Mouse (Mus musculus) CD8-positive naive resting alpha-beta T cell, adult 2 months (primary cell): ENCODE data around the gene Hivep2.
A peak's percentile ranks its signal among the peaks of the same experiment; 100 is the strongest.

Experiments
- DNase-seq, 2 experiments: peaks; one replicate each; pipeline ENCODE4 v3.0.0; 2022; ENCODE audit warnings: low read depth in 2 of 2, low spot score in 2 of 2

Hivep2 gene

GRCm38 (mm10) chr10:14076880-14077279, 111.0 kb downstream of the Hivep2 start:
- DNase-seq: no peak

GRCm38 (mm10) chr10:14080830-14081229, 115.0 kb downstream of the Hivep2 start:
- no peak for DNase-seq

- DNase-seq: no peak
Measured at GRCm38 (mm10) chr10:14081824-14082223, 115.9 kb downstream of the Hivep2 start.

- no peak for DNase-seq
Measured at GRCm38 (mm10) chr10:14082275-14082674, 116.4 kb downstream of the Hivep2 start.

- DNase-seq: peak; percentile 11 to 16
Measured at GRCm38 (mm10) chr10:14085241-14085659, 119.4 kb downstream of the Hivep2 start.

- DNase-seq: peak; percentile 43 to 53
Measured at GRCm38 (mm10) chr10:14085882-14086515, 120.1 kb downstream of the Hivep2 start.

- DNase-seq: no peak
Measured at GRCm38 (mm10) chr10:14087316-14087715, 121.4 kb downstream of the Hivep2 start.

GRCm38 (mm10) chr10:14089488-14089887, 123.6 kb downstream of the Hivep2 start:
- no peak for DNase-seq

GRCm38 (mm10) chr10:14094033-14094432, 128.2 kb downstream of the Hivep2 start:
- DNase-seq: no peak

- no peak for DNase-seq
Measured at GRCm38 (mm10) chr10:14096045-14096444, 130.2 kb downstream of the Hivep2 start.

GRCm38 (mm10) chr10:14099182-14099581, 133.3 kb downstream of the Hivep2 start:
- no peak for DNase-seq

GRCm38 (mm10) chr10:14100041-14100440, 134.2 kb downstream of the Hivep2 start:
- DNase-seq: no peak

- DNase-seq: no peak
Measured at GRCm38 (mm10) chr10:14100847-14101246, 135.0 kb downstream of the Hivep2 start.

GRCm38 (mm10) chr10:14101966-14102365, 136.1 kb downstream of the Hivep2 start:
- DNase-seq: no peak

- no peak for DNase-seq
Measured at GRCm38 (mm10) chr10:14107980-14108671, 142.3 kb downstream of the Hivep2 start.

GRCm38 (mm10) chr10:14115846-14116245, 150.0 kb downstream of the Hivep2 start:
- peak; percentile 1 to 7 for DNase-seq

- DNase-seq: no peak
Measured at GRCm38 (mm10) chr10:14116978-14117377, 151.1 kb downstream of the Hivep2 start.

GRCm38 (mm10) chr10:14119201-14119600, 153.3 kb downstream of the Hivep2 start:
- DNase-seq: no peak

- DNase-seq: no peak
Measured at GRCm38 (mm10) chr10:14120512-14120911, 154.6 kb downstream of the Hivep2 start.

GRCm38 (mm10) chr10:14127826-14128225, 162.0 kb downstream of the Hivep2 start:
- DNase-seq: no peak

GRCm38 (mm10) chr10:14130270-14130669, 164.4 kb downstream of the Hivep2 start:
- no peak for DNase-seq

- DNase-seq: no peak
Measured at GRCm38 (mm10) chr10:14131307-14131706, 165.4 kb downstream of the Hivep2 start.

GRCm38 (mm10) chr10:14132061-14132460, 166.2 kb downstream of the Hivep2 start:
- no peak for DNase-seq
